Mouse (Mus musculus): ENCODE data around the gene Tex33. TPM values are rescaled to one million over a fixed set of nuclear protein-coding genes. Genes with fewer than 3 reads are reported as not detected.

The Tex33 gene
- total and polyA plus RNA-seq, 3 experiments = 4.3 to 4.7 TPM; not detected in 1

- Histone ChIP-seq H3K79me2 (ENCODE audit: control insufficient read depth, insufficient read depth, low read length, poor library complexity) (peaks cover 7% of the 10 kb centered on the region), H3K27ac (ENCODE audit: control insufficient read depth, low read depth, low read length) (0 out of 2 replicates have a peak overlapping the region, but pooled peaks have one; percentile 1), H3K9ac (ENCODE audit: control insufficient read depth, low read depth, low read length, poor library complexity, severe bottlenecking) (peak overlapping the region; percentile 9), H3K4me3 (ENCODE audit: control insufficient read depth in 1 of 2, insufficient read depth in 1 of 2, low read depth in 2 of 2, low read length in 2 of 2) (0 out of 4 replicates have a peak overlapping the region, but pooled peaks of 1 of the 2 experiments have one; percentile 1), H3K36me3 (ENCODE audit: control insufficient read depth in 1 of 2, insufficient read depth in 2 of 2, low read length in 2 of 2) (peaks cover 0 to 17% of the 10 kb centered on the region in 2 experiments; a peak in 2 of 4 replicates), H3K9me3 (replicated peaks; ENCODE audit: insufficient read depth, low read length) (no peaks in the 10 kb centered on the region), H3K27me3 (ENCODE audit: control insufficient read depth in 1 of 2, insufficient read depth in 2 of 2, low read length in 2 of 2) (no peaks in the 10 kb centered on the region), H3K4me1 (ENCODE audit: control insufficient read depth in 1 of 2, insufficient read depth in 2 of 2, low read length in 2 of 2) (peaks cover 2 to 26% of the 10 kb centered on the region in 2 experiments)
- DNase-seq (ENCODE audit: low read depth, low spot score) = no peak
- TF ChIP-seq USF1 (IDR thresholded peaks at IDR 0.05; ENCODE audit: low read depth, low read length) (no peak), JUND (IDR thresholded peaks at IDR 0.05; ENCODE audit: low read depth, low read length) (no peak), POLR2A (IDR thresholded peaks at IDR 0.05; ENCODE audit: control insufficient read depth in 1 of 2, insufficient read depth in 1 of 2, low read depth in 1 of 2, low read length in 2 of 2, poor library complexity in 1 of 2) (no peak), POLR2AphosphoS2 (IDR thresholded peaks at IDR 0.05; ENCODE audit: low read length) (no peak), CHD2 (IDR thresholded peaks at IDR 0.05; ENCODE audit: low read length) (no peak), USF2 (IDR thresholded peaks at IDR 0.05; ENCODE audit: borderline replicate concordance in 1 of 2, insufficient read depth in 1 of 2, low read depth in 1 of 2, low read length in 2 of 2) (no peak), RCOR1 (IDR thresholded peaks at IDR 0.05; ENCODE audit: low read depth, low read length) (no peak), HCFC1 (IDR thresholded peaks at IDR 0.05; ENCODE audit: low read depth, low read length) (no peak), MXI1 (IDR thresholded peaks at IDR 0.05; ENCODE audit: low read depth, low read length) (no peak), MYC (IDR thresholded peaks at IDR 0.05; ENCODE audit: low read depth, low read length) (no peak), MEF2A (IDR thresholded peaks at IDR 0.05; ENCODE audit: extremely low read depth, insufficient replicate concordance, low read depth, low read length, poor library complexity, severe bottlenecking) (no peak)
Observed at GRCm38 (mm10) chr15:78328520-78329097, 67.1 kb downstream of the Tex33 start.

Other genes with a start within 250 kb of the Tex33 start
- 9.7 and 10.4 TPM in 2 replicates for gene Ift27, start 221.8 kb downstream of the Tex33 start, total RNA-seq (2012; rRNA removed)
- 10 to 100 TPM in 1 of 2 experiments, not detected in 1; 18.0 TPM for gene Ift27, start 221.8 kb downstream of the Tex33 start, polyA plus RNA-seq (2012; ENCODE audit: insufficient read depth in 1 of 2, insufficient read length in 2 of 2, low read depth in 1 of 2, low replicate concordance in 2 of 2, missing spikeins in 1 of 2)
- not detected in 2 replicates for gene Pvalb, start 189.5 kb downstream of the Tex33 start, total RNA-seq (2012; rRNA removed)
- not detected for gene Pvalb, start 189.5 kb downstream of the Tex33 start, polyA plus RNA-seq (2012; ENCODE audit: insufficient read depth in 1 of 2, insufficient read length in 2 of 2, low read depth in 1 of 2, low replicate concordance in 2 of 2, missing spikeins in 1 of 2)
- gene Ncf4, start 151.1 kb downstream of the Tex33 start, total RNA-seq (2012; rRNA removed) = 1.7 and 2.8 TPM in 2 replicates
- 10 to 100 TPM in 1 of 2 experiments, not detected in 1; 16.5 TPM for gene Ncf4, start 151.1 kb downstream of the Tex33 start, polyA plus RNA-seq (2012; ENCODE audit: insufficient read depth in 1 of 2, insufficient read length in 2 of 2, low read depth in 1 of 2, low replicate concordance in 2 of 2, missing spikeins in 1 of 2)
- 0.33 and 0.54 TPM in 2 replicates for gene Csf2rb2, start 90.2 kb downstream of the Tex33 start, total RNA-seq (2012; rRNA removed)
- 1 to 10 TPM in 1 of 2 experiments, not detected in 1; 1.8 TPM for gene Csf2rb2, start 90.2 kb downstream of the Tex33 start, polyA plus RNA-seq (2012; ENCODE audit: insufficient read depth in 1 of 2, insufficient read length in 2 of 2, low read depth in 1 of 2, low replicate concordance in 2 of 2, missing spikeins in 1 of 2)
- 2.4 and 3.2 TPM in 2 replicates for gene Csf2rb, start 70.2 kb downstream of the Tex33 start, total RNA-seq (2012; rRNA removed)
- 10 to 100 TPM in 1 of 2 experiments, not detected in 1; 10.1 TPM for gene Csf2rb, start 70.2 kb downstream of the Tex33 start, polyA plus RNA-seq (2012; ENCODE audit: insufficient read depth in 1 of 2, insufficient read length in 2 of 2, low read depth in 1 of 2, low replicate concordance in 2 of 2, missing spikeins in 1 of 2)
- gene Tst, start 10.0 kb upstream of the Tex33 start, total RNA-seq (2012; rRNA removed) = 34.8 and 36.3 TPM in 2 replicates
- gene Tst, start 10.0 kb upstream of the Tex33 start, polyA plus RNA-seq (2012; ENCODE audit: insufficient read depth in 1 of 2, insufficient read length in 2 of 2, low read depth in 1 of 2, low replicate concordance in 2 of 2, missing spikeins in 1 of 2) = 10 to 100 TPM in 1 of 2 experiments, not detected in 1; 29.5 TPM
- 38.6 and 38.7 TPM in 2 replicates for gene Mpst, start 10.5 kb upstream of the Tex33 start, total RNA-seq (2012; rRNA removed)
- 10 to 100 TPM in 1 of 2 experiments, not detected in 1; 86.7 TPM for gene Mpst, start 10.5 kb upstream of the Tex33 start, polyA plus RNA-seq (2012; ENCODE audit: insufficient read depth in 1 of 2, insufficient read length in 2 of 2, low read depth in 1 of 2, low replicate concordance in 2 of 2, missing spikeins in 1 of 2)
- gene Kctd17, start 32.7 kb upstream of the Tex33 start, total RNA-seq (2012; rRNA removed) = not detected in 2 replicates
- gene Kctd17, start 32.7 kb upstream of the Tex33 start, polyA plus RNA-seq (2012; ENCODE audit: insufficient read depth in 1 of 2, insufficient read length in 2 of 2, low read depth in 1 of 2, low replicate concordance in 2 of 2, missing spikeins in 1 of 2) = not detected
- 0.12 and 0.33 TPM in 2 replicates for gene Tmprss6, start 72.7 kb upstream of the Tex33 start, total RNA-seq (2012; rRNA removed)
- under 1 TPM in 1 of 2 experiments, not detected in 1; 0.11 TPM for gene Tmprss6, start 72.7 kb upstream of the Tex33 start, polyA plus RNA-seq (2012; ENCODE audit: insufficient read depth in 1 of 2, insufficient read length in 2 of 2, low read depth in 1 of 2, low replicate concordance in 2 of 2, missing spikeins in 1 of 2)
- 0.04 TPM in 1 of 2 replicates, not detected in the other for gene Il2rb, start 99.4 kb upstream of the Tex33 start, total RNA-seq (2012; rRNA removed)
- gene Il2rb, start 99.4 kb upstream of the Tex33 start, polyA plus RNA-seq (2012; ENCODE audit: insufficient read depth in 1 of 2, insufficient read length in 2 of 2, low read depth in 1 of 2, low replicate concordance in 2 of 2, missing spikeins in 1 of 2) = not detected
- gene C1qtnf6, start 135.5 kb upstream of the Tex33 start, total RNA-seq (2012; rRNA removed) = 0.15 and 0.20 TPM in 2 replicates
- 1 to 10 TPM in 1 of 2 experiments, not detected in 1; 1.3 TPM for gene C1qtnf6, start 135.5 kb upstream of the Tex33 start, polyA plus RNA-seq (2012; ENCODE audit: insufficient read depth in 1 of 2, insufficient read length in 2 of 2, low read depth in 1 of 2, low replicate concordance in 2 of 2, missing spikeins in 1 of 2)
- gene Sstr3, start 148.8 kb upstream of the Tex33 start, total RNA-seq (2012; rRNA removed) = not detected in 2 replicates
- gene Sstr3, start 148.8 kb upstream of the Tex33 start, polyA plus RNA-seq (2012; ENCODE audit: insufficient read depth in 1 of 2, insufficient read length in 2 of 2, low read depth in 1 of 2, low replicate concordance in 2 of 2, missing spikeins in 1 of 2) = not detected
- gene Rac2, start 176.9 kb upstream of the Tex33 start, total RNA-seq (2012; rRNA removed) = 257 and 268 TPM in 2 replicates
- gene Rac2, start 176.9 kb upstream of the Tex33 start, polyA plus RNA-seq (2012; ENCODE audit: insufficient read depth in 1 of 2, insufficient read length in 2 of 2, low read depth in 1 of 2, low replicate concordance in 2 of 2, missing spikeins in 1 of 2) = 100 to 1,000 TPM; 772 to 881 TPM
- gene Cyth4, start 201.1 kb upstream of the Tex33 start, total RNA-seq (2012; rRNA removed) = 8.7 and 9.2 TPM in 2 replicates
- gene Cyth4, start 201.1 kb upstream of the Tex33 start, polyA plus RNA-seq (2012; ENCODE audit: insufficient read depth in 1 of 2, insufficient read length in 2 of 2, low read depth in 1 of 2, low replicate concordance in 2 of 2, missing spikeins in 1 of 2) = 10 to 100 TPM in 1 of 2 experiments, not detected in 1; 23.5 TPM

Measured in MEL (cell line).